Mouse (Mus musculus) left cerebral cortex, postnatal 4 days (tissue): Measurements from ENCODE around the gene Zfp990. TPM values are rescaled to one million over a fixed set of nuclear protein-coding genes. Genes with fewer than 3 reads are reported as not detected.
"Not testable (repeated sequence)": the region's sequence is repeated elsewhere in the genome, so short reads cannot be mapped to it uniquely, and the experiment has no call there.

Experiments used
- DNase-seq: peaks from one replicate; pipeline ENCODE4 v3.0.0-alpha.2; 2022
- intact Hi-C: fragments of 180-260 bp; cut with DNase I; formaldehyde crosslinking; loops from one replicate; pipeline ENCODE4 v1.15.1; 2025
- total RNA-seq, 2 experiments: library from RNA; stranded (reverse); gene quantifications; 2 replicates each; pipeline ENCODE4 v1.2.3; 2021

The Zfp990 gene
- total RNA-seq, 2 experiments from 2014 or later, result 1.4 to 1.8 TPM

DNA sequence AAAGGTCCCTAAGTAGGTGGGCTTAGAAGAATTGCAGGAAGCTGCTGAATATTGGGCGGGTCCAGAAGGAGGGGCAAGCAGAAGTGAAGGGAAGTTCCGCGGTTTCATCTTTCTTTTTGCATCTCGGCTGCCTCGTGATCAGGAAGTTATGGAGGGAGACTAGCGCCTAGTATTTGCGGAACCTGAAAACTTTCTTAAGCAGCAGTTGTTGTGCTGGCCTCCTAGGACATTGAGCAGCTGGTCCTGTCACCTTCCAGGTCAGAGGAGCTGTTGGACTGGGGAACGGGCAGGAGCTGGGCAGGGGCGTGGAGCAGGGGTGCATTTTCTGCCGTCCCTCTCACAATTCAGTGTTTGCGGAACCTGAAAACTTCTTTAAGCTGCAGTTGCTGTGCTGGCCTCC lies 74.5 kb downstream of the Zfp990 start, which contains the start of gene Gm13212:
Gm13212 (plus strand) TSS at position 89 of the 400 bp plus-strand sequence.
- DNase-seq, result not testable (repeated sequence)

DNA sequence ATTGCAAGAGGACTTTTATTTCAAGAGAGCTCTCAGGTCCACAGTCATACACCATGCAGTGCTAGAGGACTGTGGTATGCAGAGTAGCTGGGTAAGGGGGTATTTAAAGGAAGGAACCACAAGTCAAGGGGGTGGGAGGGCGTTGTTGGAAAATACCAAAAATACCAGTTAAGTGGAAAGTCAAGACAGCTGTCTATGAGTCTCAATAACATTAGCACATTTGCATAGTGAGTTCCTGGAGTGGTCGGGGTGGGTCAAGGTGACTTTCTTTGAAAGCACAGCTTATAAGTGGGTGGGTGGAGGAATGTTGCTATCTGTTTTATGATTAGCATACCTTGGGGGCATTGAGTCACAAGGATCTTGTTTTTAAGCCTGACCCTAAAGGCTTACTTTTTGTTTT lies 75.5 kb downstream of the Zfp990 start:
- intact Hi-C loops, DNase-seq: not testable (repeated sequence)

More for the DNA sequence above, 74.5 kb downstream of the Zfp990 start, which contains the start of gene Gm13212:
- intact Hi-C loops, result not testable (repeated sequence)

Other genes starting within 250 kb of the Zfp990 start
- gene Tnfrsf8, start 195.6 kb upstream of the Zfp990 start, total RNA-seq, result 1 to 10 TPM in 1 of 2 experiments, under 1 TPM in 1; 0.38 to 1.3 TPM
- under 1 TPM in 1 of 2 experiments, not detected in 1; 0.28 TPM for gene Gm13212, start 74.4 kb downstream of the Zfp990 start, total RNA-seq
- gene Zfp980, start 159.9 kb downstream of the Zfp990 start, total RNA-seq, result under 1 TPM; 0.20 to 0.22 TPM